Mouse (Mus musculus) heart, postnatal 14 days (tissue): Measurements from ENCODE around the gene Ppp4r1. TPM values are rescaled to one million over a fixed set of nuclear protein-coding genes. Genes with fewer than 3 reads are reported as not detected.

Experiments used
- DNase-seq, 2 experiments: peaks; one replicate each; pipeline ENCODE4 v3.0.0; 2021 to 2022
- intact Hi-C: fragments of 180-260 bp; cut with DNase I; formaldehyde crosslinking; loops from one replicate; pipeline ENCODE4 v1.15.1; 2025
- total RNA-seq, 2 experiments: library from RNA; stranded (reverse); gene quantifications; 2 replicates each; pipeline ENCODE4 v1.2.3; 2021

The Ppp4r1 gene
- total RNA-seq, 2 experiments from 2014 or later: 51.8 to 58.6 TPM

GRCm38 (mm10) chr17:65770982-65771915, 11.1 kb upstream of the Ppp4r1 start:
- intact Hi-C loops: loop anchor here (5.0 kb wide), 2 partner anchors 39 to 64 kb away; no protein-coding TSS in a partner anchor

DNA sequence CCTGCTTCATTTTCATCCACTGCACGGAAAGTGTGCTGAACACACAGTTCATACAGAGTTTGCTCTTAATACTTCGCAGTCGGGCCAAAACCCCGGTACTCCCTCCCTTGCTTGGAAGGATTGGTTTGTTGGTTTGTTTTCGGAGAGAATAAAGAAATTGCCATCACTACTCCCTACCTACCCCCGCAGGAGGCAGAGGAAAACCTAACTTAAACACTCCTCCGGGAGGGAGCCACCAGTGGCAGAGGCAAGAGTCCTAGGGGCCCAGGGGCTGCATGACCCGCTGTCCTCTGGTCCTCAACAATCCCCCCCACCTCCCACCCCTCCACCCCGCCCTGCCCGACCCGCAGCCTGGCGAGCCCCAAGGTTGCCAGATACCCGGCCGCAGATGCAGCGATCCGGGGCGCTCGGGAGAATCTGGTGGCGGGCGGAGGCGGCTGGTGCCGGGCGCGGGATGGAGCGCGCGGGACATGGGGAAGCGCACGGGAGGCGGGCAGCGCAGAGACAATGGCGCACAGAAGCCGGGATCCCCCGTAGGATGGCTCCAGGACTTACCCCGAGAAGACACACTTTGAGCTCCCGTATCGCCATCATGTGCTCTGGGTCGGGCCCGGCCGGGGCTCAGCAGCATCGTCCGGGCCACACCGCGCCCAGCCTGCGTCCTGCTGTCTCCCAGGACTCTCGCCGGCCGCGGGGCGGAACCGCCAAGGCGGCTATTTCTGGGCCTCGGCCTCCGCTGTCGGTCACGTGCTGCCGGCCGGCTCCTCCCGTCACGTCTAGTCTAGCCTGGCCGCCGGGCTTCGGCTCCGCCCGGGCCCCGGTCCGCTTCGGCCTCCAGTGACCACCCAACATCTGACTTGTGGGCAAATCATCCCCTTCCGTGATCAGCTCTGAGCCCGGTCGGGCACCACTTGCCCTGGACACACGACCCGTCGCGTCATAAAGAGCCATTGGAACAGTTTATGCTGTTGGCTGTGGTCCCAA, 10.1 kb upstream of the Ppp4r1 start, which contains the start of gene Rab31:
Gene Rab31, minus strand, starts transcription at position 802 of the 984 bp plus-strand sequence.
- peak; percentile 92 to 93 for DNase-seq
- intact Hi-C loops: loop anchor here (5.0 kb wide), 2 partner anchors 40 to 65 kb away; no protein-coding TSS in a partner anchor

More at GRCm38 (mm10) chr17:65770982-65771915, 11.1 kb upstream of the Ppp4r1 start:
- peak in 1 of 2 experiments; percentile 31 for DNase-seq

DNA sequence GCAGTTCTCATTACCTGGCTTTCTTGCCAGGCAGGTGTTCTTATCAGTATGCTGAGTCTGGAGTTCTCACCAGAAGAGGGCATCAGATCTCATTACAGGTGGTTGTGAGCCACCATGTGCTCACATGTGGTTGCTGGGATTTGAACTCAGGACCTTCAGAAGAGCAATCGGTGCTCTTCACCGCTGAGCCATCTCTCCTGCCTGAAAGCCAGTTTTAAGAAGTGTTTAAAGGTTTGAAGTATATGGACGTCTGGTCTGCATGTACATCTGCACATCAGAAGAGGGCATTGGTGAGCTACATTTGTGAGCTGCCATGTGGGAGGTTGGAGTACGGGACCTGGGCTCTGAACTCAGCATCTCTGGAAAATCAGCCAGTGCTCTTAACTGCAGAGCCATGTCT, 8.8 kb upstream of the Ppp4r1 start:
- no peak for DNase-seq
- intact Hi-C loops: loop anchor here (5.0 kb wide), 2 partner anchors 41 to 66 kb away; no protein-coding TSS in a partner anchor

- intact Hi-C loops: loop anchor here (5.0 kb wide), 2 partner anchors 42 to 67 kb away; no protein-coding TSS in a partner anchor
- DNase-seq: no peak
Measured at GRCm38 (mm10) chr17:65774439-65774838, 7.9 kb upstream of the Ppp4r1 start.

GRCm38 (mm10) chr17:65776228-65776627, 6.1 kb upstream of the Ppp4r1 start:
- no peak for DNase-seq
- intact Hi-C loops: no loop called here

DNA sequence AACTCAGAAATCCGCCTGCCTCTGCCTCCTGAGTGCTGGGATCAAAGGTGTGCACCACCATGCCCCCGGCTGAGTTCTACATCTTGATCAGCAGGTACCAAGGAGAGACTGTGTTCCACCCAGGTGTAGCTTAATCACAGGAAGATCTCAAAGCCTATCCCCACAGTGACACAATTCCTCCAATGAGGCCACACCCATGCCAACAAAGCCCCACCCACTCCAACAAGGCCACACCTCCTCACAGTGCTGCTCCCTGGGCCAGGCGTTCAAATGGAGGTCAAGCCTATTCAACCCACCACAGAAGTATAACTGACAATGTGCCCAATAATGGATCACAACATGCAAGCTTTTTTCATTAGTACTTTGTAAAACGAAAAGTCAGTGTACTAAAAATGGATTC, 4.9 kb upstream of the Ppp4r1 start:
- intact Hi-C loops: no loop called here
- DNase-seq: no peak

GRCm38 (mm10) chr17:65780970-65781369, 1.4 kb upstream of the Ppp4r1 start:
- intact Hi-C loops: loop anchor here (5.0 kb wide), 1 partner anchor 169 kb away; the partner anchor contains the start of gene Vapa

GRCm38 (mm10) chr17:65783182-65784161, 1.1 kb downstream of the Ppp4r1 start:
- DNase-seq: peak; percentile 83 to 87
- intact Hi-C loops: loop anchor here (2.0 to 5.0 kb wide), 2 partner anchors 73 to 171 kb away; partner anchors contain the start of gene Vapa

More at GRCm38 (mm10) chr17:65780970-65781369, 1.4 kb upstream of the Ppp4r1 start:
- DNase-seq: no peak

DNA sequence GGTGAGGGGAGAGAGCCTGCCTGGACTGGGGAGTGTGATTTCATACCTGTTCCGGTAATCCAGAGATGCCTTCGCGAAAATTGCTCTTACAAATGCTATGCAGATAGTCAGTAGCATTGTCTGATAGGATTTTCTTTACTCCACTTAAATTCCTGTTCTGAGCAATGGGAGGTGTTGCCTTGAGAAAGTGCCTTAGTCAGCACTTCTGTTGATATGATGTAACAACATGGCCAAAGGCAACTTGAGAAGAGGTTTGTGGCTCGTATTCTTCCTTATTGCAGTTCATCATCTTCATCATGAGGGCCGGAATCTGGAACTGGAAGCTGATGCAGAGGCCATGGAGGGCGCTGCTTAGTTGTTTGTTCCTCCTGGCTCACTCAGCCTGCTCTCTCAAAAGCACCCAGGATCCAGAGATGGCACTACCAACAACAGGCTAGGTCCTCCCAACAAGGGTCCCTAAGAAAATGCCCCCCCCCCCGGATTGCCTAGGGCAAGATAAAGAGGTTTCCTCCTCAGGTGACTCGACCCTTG, 2.3 kb downstream of the Ppp4r1 start:
- no peak for DNase-seq
- intact Hi-C loops: loop anchor here (5.0 kb wide), 1 partner anchor 172 kb away; the partner anchor contains the start of gene Vapa

GRCm38 (mm10) chr17:65785707-65786106, 3.3 kb downstream of the Ppp4r1 start:
- intact Hi-C loops: no loop called here
- no peak for DNase-seq

DNA sequence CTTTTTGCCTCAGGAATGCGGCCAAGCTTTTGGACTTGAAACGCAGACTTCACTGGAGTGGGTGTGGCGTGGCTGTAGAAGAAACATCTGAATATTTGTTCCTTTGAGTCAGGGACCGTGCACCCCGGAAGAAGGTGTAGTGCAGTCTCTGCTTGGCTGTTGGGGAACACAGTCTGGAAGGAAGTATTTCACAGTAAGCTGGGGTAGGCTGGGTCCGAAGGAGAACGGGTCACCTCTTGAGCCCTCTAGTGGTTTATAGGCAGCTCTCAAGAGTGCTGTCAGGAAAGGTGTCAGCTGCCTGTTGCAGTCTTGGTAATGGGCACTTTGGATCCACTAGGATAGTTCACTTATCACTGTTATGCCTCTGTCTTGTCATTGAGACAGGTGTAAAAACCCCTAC, 3.9 kb downstream of the Ppp4r1 start:
- intact Hi-C loops: no loop called here
- no peak for DNase-seq

- DNase-seq: no peak
- intact Hi-C loops: no loop called here
Measured at GRCm38 (mm10) chr17:65787261-65787660, 4.9 kb downstream of the Ppp4r1 start.

DNA sequence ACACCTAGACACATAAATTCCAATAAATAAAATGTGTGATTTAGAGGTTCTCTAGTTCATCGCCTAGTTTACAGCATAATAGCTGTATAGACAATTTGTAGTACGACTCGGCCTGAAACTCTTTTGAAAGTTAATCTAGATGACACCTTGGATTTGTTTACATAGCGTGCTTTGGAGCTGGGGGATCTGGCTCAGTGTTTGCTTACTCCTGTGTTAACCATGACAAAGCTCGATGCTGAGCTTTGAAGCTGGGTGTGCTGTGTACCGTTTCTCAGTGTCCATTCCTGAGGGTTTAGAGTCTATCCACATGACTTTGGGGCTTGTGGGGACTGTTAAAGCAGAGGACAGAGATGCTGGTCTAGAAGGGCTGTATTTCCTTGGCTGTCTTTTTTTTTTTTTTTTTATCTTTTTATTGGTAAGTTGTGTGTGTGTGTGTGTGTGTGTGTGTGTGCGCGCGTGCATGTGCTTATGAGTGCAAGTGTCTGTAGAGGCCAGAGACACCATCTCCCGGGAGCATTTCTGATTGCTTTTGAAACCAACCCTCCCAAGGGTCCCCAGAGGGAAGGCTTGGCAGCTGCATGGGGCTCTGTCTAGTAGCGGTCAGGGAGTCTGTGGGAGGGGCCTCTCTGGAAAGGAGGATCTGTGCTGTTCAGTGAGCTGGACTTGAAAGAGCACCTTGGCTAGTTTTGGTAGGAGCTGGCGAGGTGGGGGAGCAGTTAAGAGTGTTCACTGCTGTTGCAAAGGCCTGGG, 6.3 kb downstream of the Ppp4r1 start:
- intact Hi-C loops: no loop called here
- DNase-seq: peak; percentile 68 to 70

GRCm38 (mm10) chr17:65789576-65789975, 7.2 kb downstream of the Ppp4r1 start:
- no peak for DNase-seq
- intact Hi-C loops: no loop called here

GRCm38 (mm10) chr17:65791161-65791560, 8.8 kb downstream of the Ppp4r1 start:
- intact Hi-C loops: no loop called here
- no peak for DNase-seq

GRCm38 (mm10) chr17:65793307-65793930, 11.0 kb downstream of the Ppp4r1 start:
- intact Hi-C loops: no loop called here
- no peak for DNase-seq

- intact Hi-C loops: no loop called here
- DNase-seq: no peak
Measured at GRCm38 (mm10) chr17:65794096-65794850, 11.9 kb downstream of the Ppp4r1 start.
